Mouse (Mus musculus) lung, postnatal 10 days (tissue): ENCODE results near the gene Bicra.

Experiments
- DNase-seq: peaks from one replicate; pipeline ENCODE4 v3.0.0; 2021

Gene Bicra

DNA sequence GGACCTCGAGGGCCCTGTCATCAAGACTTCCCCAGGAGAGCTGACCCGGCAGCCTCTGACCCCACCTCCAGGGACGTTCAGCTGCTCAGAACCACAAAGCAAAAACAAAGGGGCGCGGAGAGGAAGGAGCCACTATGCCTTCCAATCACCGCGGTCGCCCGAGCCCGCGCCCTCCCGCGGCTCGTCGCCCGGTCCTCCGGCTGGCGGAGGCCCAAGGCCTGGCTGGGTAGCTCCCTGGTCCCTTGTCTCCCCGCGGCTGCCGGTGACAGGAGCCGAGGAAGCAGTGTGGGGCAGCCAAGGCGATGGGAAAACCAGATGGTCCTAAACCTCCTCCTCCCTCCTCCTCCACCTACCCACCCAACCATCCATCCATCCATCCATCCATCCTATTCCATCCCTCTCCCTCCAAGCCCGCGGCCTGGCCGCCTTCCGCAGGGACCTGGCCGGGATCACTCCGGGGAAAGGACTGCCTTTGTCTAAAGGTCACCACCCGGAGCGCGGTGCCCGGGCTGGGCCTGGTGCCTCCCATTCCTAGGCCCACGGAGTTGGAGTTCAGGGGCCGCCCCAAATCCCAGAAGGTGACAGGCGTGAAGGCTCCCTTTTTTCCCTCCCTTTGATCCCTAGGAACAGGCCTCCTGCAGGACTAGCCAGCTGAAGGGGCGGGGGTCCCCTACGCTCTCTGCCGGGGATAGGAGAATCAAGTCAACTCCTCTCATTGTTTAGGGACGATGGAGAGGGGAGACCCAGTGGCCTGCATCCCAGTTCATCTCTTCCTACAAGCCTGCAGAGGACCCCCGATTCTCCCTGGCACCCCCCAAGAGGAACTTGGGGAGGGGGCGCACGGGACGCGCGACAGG is 1.0 kb downstream of the Bicra start:
- DNase-seq = peak; percentile 85

DNA sequence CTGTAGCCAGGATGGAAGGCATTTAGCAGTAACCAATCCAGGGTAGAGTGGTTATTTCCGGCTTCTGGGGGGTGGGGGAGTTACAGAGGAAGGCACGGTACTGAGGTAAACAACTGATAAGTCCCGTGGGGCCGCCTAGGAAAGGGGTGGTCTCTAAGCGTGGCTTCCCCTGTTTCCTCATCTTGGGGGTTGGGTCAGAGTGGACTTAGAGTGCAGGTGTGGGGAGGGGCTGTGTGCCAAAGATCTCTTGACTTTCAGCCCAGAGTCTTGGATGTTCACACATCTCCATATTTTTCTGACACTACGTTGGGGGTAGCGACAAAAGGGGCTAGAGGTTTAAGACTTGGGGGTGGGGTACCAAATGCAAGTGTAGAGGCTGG is 1.6 kb downstream of the Bicra start:
- peak; percentile 87 for DNase-seq

DNA sequence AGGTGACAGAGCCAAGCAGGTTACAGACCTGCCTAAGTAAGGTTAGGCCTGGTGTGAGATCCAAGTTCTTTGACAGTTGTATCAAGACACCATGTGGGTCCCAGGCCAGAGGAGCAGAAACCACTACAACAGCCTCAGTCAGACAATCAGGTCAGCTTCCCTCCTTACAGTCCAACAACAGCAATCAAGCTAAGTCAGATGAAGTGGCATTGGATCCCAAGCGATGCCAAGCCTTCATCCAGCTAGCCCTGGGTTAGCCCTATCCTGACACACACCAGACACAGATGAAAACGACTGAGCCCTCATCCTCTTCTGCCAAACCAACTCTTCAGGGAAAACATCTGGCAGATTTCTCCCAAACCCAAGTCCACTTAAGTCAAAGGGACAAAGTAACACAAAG is 2.2 kb downstream of the Bicra start:
- no peak for DNase-seq

DNA sequence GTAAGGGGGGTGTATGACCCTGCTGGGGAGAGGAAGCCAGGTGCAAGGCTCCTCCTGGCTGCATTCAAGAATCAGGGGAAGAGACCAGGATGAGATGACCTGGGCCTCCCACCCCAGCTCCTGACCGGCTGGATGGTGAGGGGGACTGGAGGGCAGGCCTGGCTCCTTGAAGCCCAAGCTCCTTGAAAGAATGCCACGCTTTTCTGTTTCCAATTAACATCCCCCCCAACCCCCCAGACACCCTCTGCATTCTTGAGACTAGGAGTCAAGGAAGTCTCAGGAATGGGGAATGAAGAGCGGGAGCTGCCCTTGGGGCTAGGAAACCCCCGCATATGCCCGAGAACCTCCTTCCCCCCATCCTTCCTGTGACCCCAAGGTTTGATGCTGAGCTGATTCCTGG is 3.2 kb downstream of the Bicra start:
- no peak for DNase-seq

DNA sequence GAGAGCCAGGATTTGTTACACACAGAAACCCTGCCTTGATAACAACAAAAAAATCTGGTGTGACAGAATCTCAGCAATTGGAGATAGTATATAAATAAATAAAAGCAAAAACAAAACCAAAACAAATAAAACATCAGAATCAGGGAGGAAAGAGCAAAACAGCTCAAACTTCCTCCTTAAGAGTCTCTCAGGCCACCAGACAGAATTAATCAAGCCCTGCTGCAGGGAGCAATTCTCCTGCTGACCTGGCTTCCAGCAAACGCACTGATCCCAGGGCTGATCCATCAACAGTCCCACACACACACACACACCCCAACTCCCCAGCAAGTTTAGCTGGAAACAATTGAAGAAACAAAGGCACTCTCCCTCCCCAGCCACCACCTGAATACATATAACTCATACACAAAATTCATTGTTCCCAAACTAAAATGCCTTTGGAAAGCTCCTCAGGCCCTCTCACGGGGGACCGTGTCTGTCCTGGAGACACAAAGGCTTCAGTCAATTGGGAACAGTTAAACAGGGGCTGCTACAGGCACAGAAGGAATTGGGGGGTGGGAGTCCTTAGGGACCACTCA is 3.8 kb downstream of the Bicra start:
- no peak for DNase-seq

DNA sequence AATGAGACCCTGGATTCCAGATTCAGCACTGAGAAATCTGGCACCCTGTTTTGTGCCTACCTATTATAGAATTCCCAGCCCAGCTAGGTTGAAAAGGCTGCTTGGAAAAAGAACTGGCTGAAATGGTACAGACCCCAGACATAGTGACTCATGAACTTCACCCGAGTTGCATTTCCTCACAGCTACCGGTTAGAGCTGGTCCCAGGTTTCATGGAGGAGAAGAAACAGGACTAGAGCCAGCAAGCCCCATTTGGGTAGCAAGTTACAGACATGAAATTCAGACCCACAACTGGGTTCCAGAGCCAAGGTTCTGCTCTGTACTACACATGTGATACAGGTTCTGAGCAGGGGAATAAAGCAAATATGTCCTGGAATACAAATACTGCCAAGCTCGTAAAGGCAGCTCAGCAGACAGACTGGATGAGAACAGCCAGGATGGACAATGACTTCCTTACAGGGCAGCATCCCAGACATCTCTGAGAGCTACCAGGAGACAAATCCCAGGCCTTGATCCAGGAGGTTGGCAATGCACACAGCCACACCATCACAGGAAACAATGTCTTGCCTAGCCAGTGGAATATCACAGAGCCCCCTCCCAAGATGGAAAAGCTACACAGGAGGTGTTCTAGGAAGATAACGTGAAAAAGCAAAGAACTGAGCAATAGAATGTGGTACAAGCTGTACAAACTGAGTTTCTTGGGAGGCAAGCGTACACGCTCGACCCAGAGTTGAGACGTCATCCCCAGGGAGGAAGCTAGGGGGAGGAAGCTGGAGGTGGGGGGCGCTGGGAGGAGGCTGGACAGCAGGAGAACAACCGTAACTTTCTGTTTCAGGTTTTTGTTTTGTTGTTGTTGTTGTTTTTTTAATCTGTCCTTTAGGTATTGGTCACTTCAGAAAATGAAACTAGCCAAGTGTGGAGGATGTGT is 4.6 kb downstream of the Bicra start:
- no peak for DNase-seq

DNA sequence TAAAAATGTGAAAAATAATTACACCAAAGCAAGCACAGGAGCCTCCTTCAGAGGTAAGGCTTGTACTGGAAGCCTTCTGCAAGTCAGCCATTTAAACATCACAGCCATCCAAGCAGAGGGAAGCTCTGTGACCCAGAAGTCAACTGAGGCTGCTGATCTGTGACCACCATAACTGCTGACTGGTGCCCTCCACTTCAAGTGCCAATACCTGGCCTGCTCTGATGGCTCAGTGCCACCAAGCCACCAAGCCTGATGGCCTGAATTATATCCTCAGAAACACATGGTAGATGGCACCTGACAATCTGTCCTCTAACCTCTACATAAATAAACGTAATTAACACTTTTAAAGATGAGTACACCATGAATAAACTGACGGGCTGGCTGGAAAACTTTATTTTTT is 6.5 kb downstream of the Bicra start:
- DNase-seq = no peak

DNA sequence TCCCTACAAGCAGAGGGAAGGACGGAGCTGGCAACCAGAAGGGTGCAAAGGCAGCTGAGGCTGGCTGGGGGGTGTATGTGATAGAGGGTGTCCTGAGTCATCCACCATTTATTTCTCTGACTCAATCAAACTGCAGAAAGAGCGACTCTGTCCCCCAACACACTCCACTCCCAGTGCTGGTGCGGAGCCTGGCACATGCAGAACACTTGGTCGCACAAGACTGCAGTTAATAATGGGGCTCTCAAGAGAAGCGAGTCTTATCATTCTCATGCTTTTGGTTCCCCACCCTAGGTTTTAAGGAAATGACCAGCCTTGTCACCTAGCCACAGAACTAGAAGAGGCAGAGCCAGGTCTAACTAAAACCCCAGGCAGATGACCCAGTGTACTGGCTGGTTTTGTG is 8.4 kb downstream of the Bicra start:
- DNase-seq = no peak

DNA sequence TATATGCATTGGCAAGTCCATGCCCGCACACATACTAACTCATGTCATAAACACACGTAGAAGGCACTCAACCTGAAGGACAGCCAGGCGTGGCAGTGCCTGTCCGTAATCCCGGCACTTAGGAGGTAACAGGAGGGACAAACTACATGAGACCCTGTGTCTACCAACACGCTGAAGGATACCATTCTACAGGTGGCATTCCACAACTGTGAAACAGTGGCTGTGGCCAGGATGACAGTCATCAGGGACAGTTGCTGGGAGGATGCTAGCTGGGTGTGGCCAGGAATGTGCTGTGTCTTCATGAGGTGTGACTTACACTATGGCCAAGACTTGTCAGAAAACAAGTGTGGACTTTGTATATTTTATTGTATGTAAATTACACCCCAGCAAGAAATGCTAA is 10.7 kb downstream of the Bicra start:
- no peak for DNase-seq

DNA sequence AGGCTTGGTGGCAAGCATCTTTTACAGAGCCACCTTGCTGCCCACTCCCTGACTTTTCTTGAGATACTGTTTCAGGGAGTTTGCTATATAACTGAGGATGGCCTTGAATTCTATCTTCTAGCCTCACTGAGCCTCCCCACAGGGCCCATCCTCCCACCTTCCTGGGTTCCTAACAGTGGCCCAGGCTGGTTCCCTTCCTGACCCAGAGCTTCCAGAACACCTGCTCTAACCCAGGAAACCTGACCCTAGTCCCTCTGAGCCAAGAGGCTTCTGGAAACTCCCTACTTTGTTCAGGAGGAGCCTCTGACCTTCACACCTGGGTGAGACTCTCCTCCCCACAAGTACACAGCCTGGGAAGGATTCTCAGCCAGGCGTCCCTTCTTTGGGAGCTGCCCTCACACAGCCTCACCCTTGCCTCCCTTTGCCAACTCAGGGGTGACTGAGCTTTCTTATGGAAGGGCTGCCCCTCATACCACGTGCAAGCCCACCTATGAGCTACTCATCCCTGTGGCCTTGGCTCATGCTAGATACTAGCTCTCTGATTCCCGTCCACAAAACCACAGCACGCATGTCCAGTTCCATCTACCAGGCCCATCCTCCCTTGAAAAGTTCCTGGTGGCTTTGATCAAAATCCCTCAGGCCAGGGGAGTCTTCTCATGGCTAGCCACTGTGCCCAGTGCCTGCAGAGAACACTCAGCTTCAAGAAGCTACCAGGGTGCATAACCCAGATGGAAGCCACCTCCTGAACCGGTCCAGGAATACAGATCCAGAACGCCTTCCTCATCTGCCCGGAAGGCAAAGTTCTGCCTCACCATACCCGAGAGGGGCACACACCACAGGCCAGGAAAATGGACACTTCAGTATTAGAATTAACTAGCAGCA is 13.9 kb downstream of the Bicra start:
- DNase-seq = no peak

DNA sequence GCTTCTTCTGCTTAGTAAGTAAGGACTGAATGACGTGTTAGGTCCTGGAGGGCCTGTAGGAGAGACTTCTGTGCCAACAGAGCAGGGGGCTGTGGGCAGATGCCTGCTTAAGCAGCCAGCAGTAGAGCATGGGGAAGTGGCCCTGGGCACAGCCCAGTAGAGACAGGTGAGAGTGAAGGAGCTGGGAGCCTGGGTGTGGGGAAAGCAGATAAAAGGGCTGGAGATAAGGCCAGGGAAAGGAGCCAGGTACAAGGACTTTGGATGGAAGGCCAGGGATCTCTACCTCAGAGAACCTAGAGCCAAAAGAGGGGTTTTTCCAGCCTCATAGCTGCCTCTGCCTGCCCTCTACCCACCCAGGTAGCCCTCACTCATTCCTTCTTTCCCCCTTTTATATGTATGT is 14.7 kb downstream of the Bicra start:
- no peak for DNase-seq

DNA sequence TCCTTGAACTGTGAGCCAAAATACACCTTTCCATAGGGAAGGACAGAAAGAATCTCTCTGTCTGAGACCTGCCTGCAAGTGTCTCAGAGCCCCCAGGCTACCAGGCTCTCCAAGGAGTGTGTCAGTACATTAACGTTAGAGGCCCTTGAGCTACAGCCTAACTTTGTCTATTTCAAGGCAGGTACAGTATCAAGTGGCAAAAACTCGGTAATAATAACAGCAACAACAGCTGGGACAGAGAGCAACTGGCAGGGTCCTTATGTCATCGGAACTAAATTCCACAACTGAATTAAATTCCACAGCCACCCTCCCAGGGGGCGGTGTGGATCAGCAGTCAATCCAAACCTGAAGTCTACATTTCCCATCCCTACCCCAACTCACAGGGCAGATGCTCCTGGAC is 16.6 kb downstream of the Bicra start:
- DNase-seq = no peak

DNA sequence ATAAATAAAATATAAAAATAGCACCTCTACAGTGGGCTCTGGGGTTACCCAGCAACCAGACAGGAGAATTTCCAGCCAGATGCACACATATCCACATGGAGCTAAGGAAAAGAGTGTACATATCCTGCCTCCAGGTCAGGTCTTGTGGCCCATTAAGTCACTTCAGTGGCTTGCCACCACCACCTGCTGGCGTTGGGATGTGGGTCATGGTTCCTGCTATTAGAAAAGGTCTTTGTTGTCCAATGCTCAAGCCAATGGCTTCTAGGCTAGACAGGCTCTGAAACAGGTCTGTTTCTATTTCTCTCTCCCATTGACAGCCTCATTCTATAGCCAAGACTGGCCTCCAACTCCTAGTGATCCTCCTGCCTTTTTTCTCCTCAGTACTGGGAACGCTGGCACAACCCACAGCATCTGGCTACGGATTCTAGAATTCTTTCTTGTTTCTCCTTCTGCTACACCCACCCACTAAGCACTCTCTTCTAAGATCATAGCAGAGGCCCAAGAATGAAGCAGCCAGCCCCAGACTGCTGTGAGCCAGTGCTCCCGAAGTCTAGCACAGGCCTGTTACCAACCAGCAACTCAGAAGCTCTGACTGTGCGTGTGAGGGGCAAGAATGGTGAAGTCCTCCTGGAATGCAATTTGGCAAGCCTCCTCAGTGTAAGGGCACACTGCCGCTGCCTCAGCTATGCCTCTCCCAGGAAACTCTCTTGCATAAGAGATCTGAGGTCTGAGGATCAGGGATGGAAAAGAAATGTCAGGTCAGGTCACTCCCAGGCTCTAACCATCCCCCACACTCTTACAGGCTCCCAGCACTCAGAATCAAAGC is 19.4 kb downstream of the Bicra start:
- peak; percentile 69 for DNase-seq

DNA sequence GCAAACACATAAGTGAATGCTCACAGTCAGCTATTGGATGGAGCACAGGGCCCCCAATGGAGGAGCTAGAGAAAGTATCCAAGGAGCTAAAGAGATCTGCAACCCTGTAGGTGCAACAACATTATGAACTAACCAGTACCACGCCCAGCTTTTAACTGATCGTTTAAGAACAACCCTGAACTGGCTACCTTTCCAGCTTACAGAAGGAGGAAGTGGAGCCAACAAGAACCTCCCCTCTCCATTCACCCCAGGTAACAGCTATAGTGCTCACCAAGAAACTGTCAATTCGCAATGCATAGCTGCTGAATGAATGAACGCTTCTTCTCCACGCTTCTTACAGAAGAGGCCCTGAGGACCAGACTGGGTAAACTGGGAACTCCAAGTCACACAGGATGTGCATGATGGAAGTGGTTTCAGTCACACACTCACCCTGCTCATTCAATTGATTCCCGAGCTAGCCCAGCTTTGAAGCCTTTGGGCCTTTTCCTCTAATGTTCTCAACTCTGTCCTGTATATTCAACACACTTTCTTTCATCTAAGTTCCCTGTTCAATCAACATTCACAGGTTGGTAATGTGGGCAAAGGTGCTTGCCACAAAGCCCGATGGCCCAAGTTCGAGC is 23.0 kb downstream of the Bicra start:
- DNase-seq = no peak

DNA sequence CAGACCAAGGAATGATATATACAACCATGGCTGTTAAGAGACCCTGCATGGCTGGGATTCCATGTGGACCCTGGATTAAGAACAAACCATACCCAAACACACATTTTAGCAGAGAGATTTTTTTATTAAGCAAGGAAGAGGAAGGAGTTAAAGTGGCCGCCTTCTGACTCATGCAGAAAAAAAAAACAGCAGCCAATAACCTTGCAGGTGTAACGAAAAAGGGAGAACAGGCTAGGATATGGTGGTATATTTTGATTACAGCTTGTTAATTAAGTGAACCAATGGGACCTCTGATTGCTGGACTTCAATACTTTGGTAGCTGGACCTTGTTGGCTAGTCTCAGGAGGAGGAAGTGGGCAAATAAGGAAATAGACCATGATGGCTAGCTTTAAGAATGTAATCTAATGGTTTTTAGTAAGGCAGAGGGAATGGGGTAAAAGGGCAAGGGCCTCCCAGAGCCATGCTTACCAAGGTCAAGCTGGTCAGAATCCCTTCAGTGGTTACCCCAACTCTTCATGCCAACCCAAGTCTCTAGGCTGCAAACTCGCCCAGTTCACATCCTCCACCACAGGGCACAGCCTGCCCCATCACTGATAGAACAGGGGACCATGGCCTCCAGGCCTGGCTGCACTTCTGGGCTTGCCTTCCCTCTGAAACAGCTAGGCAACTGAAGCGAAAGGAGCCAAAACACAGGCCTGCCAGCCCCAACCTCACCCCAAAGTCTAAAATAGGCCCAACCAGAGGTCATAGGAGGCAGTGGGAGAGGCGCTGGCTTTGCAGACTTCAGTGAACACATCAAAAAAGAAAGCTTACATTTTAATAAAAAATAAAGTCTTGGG is 28.2 kb downstream of the Bicra start:
- no peak for DNase-seq

DNA sequence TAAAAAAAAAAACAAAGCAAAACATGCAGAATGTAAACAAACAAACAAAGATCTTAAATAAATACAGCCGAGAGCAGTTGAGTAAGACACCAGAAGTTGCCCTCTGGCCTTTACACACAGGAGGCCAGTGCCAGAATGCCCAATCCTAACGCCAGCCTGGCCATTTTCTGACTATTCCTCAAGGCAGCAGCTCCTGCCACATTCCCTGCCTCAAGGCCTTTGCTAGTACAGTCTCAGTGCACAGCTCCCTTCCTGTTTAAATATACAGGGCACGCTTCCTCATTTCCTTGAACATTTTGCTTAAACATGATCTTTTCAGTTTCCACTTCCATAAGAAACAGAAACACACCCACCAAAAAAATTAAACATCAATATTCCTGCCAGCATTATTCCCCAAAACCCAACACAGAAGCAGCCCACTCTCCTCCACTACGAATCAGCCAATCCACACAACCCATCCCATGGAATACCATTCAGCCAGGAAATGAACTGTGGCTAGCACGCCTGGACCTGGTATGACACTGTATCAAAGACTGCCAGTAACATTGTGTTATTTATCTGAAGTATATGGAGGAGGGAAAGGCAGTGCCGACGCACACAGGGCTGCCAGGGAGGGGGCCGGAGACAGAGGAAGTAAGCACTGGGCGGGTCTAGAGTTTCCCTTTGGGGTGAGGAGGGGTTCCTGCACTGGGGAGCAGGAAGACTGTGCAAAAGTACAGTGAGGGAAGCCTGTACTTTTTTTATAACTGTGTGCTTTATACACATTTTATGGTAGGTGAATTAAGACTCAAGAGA is 29.5 kb downstream of the Bicra start:
- peak; percentile 77 for DNase-seq

DNA sequence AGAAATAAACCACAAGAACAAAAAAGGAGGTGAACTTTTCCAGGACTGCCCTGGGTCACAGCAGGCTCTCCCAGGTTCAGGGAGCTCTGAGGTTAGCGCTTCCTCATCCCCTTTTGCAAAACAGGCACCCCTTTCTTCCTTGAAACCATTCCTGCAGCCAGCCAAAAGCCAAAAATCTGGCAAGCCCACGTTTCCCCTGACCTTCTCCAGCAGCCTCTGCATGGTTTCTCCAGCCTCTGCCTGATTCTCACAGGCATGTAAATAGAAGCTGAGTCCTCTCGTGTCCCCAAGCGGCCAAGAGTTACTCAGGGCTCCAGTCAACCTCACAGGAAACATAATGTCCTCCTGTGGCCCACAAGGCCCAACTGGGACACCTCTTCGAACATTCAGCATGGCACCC is 32.3 kb downstream of the Bicra start:
- DNase-seq = no peak

DNA sequence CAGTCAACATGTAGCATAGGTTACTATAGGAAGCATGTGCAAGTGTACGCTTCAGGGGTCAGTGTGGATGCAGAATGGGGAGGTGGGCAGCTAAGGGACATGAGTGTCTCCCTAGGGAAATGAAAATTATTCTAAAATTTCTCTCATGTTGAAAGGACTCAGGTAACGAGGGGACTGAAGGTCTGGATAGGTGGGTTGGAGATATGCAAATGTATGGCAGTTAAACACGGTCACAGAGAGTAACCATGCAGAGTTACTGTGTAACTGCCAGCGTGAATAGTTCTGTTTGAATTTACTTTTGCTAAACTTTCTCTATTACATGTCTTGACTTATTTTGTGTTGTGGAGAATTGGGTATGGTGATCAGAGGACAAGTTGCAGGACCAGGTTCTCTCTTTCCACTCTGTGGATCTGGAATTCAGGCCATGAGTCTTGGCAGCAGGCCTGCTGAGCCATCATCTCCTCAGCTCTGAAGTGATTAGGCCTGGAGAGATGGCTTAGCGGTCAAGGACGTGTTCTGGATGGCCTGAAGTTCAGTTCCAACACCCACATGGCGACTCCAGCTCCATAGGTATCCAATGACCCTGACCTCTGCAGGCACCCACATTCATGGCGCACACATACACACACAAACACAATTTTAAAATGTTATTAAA is 33.1 kb downstream of the Bicra start:
- no peak for DNase-seq

DNA sequence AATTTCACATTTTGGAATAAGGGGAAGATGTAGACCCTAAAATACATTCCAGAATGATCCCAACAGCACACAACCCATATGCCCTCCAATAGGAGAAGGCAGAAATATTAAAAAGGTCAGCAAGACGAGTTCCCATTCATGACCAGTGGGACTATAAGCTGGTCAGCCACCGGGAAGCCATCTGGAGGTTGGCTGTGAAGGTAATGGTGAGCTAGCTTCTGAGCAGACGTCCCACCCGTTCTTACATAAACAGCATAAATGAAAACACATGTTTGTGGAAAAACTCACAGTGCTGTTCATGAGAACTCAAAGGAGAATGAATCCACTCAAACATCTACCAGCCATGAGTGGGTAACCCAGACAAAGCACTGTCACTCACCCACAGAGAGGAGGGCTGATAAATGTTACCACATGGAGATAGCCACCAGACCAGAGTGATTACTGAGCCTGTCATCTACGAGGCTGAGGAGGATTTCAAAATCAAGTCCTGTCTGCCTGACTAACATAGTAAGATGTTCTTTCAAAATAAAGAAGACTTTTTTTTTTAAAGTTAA is 33.9 kb downstream of the Bicra start:
- no peak for DNase-seq
